Mouse (Mus musculus): ENCODE data around the gene Scn1b. TPM values are rescaled to one million over a fixed set of nuclear protein-coding genes. Genes with fewer than 3 reads are reported as not detected.

The Scn1b gene
- polyA plus RNA-seq, 1 experiment from 2014 or later, result 0.89 TPM

GRCm38 (mm10) chr7:31123697-31124096 is 3.1 kb downstream of the Scn1b start:
- no peaks in the 10 kb centered on the region for H3K36me3 ChIP-seq (ENCODE audit: control insufficient read depth, insufficient read depth, low read length)
- H3K9me3 ChIP-seq (ENCODE audit: control insufficient read depth, low read length), result no peaks in the 10 kb centered on the region
- no peak overlapping the region for H3K4me3 ChIP-seq (ENCODE audit: low read length)
- peaks cover 9% of the 10 kb centered on the region for H3K4me1 ChIP-seq (replicated peaks; ENCODE audit: control insufficient read depth, insufficient read depth, low read length)
- H3K4me2 ChIP-seq (ENCODE audit: low read depth, low read length), result no peak overlapping the region
- WGBS, result 72% methylated on average over 3 of the region's 3 CpGs
- no peak overlapping the region for H3K9ac ChIP-seq (ENCODE audit: low read length)
- H3K27me3 ChIP-seq (ENCODE audit: control insufficient read depth, insufficient read depth, low read depth, low read length), result peaks cover 24% of the 10 kb centered on the region
- no peak overlapping the region for H3K27ac ChIP-seq (ENCODE audit: low read length)
- no peak for ATAC-seq (ENCODE audit: low read depth)

DNA sequence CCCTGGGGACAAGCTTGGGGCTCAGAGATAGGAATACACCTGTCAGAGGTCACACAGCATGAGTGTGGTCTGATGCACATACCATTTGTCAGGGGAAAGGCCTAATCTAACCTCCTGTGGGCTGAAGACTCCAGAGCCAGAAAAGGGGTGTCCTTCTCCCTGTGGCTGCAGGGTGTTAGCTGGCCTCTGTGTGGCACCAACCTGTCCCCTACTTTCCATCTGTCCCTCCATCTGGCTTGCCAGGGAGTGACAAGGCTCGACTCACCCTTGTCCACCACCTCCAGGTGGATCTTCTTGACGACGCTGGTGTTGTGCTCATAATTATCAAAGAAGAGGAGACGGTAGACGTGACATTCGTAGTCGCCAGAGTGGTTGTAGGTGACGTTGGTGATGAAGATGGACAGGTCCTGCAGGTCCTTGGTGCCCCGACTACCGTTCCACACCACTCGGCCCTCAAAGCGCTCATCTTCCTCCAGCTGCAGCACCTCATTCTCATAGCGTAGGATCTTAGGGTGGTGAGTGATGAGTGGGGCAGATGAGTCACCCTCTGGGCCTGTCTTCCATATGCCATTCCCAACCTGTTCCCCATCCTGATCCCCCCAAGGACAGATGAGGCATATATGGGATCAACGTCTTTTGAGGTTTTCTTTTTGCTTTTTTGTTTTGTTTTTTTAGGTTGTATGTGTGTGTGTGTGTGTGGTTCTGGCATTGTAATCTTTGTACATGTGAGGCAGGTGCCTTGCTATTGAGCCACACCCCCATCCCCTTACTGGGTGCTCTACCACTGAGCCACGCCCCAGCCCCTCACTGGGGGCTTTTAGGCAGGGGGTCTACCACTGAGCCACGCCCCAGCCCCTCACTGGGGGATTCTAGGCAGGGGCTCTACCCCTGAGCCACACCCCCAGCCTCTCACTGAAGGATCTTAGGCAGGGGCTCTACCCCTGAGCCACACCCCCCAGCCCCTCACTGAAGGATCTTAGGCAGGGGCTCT is 3.9 kb downstream of the Scn1b start:
- H3K27me3 ChIP-seq (ENCODE audit: control insufficient read depth, insufficient read depth, low read depth, low read length), result peaks cover 24% of the 10 kb centered on the region
- no peaks in the 10 kb centered on the region for H3K9me3 ChIP-seq (ENCODE audit: control insufficient read depth, low read length)
- H3K36me3 ChIP-seq (ENCODE audit: control insufficient read depth, insufficient read depth, low read length), result no peaks in the 10 kb centered on the region
- 82% methylated on average over 16 of the region's 16 CpGs for WGBS
- H3K4me1 ChIP-seq (replicated peaks; ENCODE audit: control insufficient read depth, insufficient read depth, low read length), result peaks cover 9% of the 10 kb centered on the region
- H3K4me2 ChIP-seq (ENCODE audit: low read depth, low read length), result no peak overlapping the region
- no peak overlapping the region for H3K9ac ChIP-seq (ENCODE audit: low read length)
- H3K4me3 ChIP-seq (ENCODE audit: low read length), result no peak overlapping the region
- no peak for ATAC-seq (ENCODE audit: low read depth)
- H3K27ac ChIP-seq (ENCODE audit: low read length), result no peak overlapping the region

DNA sequence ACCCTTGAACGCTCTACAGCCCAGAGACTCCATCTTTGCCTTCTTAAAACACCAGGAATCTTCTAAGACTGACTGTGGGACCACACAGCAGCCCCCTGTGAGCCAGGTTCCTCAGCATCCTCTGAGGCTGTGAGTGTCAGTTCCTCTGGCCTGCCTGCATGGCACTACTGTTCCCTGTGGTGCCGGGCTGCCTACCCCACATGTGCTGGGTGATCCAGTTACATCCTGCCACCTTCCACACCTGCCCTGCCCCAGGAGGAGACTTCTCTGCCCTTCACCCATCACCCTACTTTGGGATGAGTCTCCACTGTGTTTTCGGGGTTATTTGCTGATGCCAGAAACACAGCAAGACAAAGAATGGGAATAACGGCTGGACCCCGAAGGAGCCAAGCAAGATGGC is 7.2 kb downstream of the Scn1b start:
- no peak overlapping the region for H3K4me3 ChIP-seq (ENCODE audit: low read length)
- WGBS, result 78% methylated on average over 5 of the region's 5 CpGs
- H3K27me3 ChIP-seq (ENCODE audit: control insufficient read depth, insufficient read depth, low read depth, low read length), result no peaks in the 10 kb centered on the region; the same call in 1 of the 2 replicates
- H3K9ac ChIP-seq (ENCODE audit: low read length), result no peak overlapping the region
- ATAC-seq (ENCODE audit: low read depth), result no peak
- no peak overlapping the region for H3K27ac ChIP-seq (ENCODE audit: low read length)
- no peaks in the 10 kb centered on the region for H3K9me3 ChIP-seq (ENCODE audit: control insufficient read depth, low read length)
- H3K36me3 ChIP-seq (ENCODE audit: control insufficient read depth, insufficient read depth, low read length), result no peaks in the 10 kb centered on the region
- H3K4me2 ChIP-seq (ENCODE audit: low read depth, low read length), result no peak overlapping the region
- H3K4me1 ChIP-seq (replicated peaks; ENCODE audit: control insufficient read depth, insufficient read depth, low read length), result peaks cover 14% of the 10 kb centered on the region

GRCm38 (mm10) chr7:31118486-31118885 is 8.3 kb downstream of the Scn1b start:
- H3K4me1 ChIP-seq (replicated peaks; ENCODE audit: control insufficient read depth, insufficient read depth, low read length), result peaks cover 15% of the 10 kb centered on the region
- H3K27me3 ChIP-seq (ENCODE audit: control insufficient read depth, insufficient read depth, low read depth, low read length), result no peaks in the 10 kb centered on the region
- 69% methylated on average over 7 of the region's 7 CpGs for WGBS
- no peak overlapping the region for H3K4me3 ChIP-seq (ENCODE audit: low read length)
- H3K9me3 ChIP-seq (ENCODE audit: control insufficient read depth, low read length), result no peaks in the 10 kb centered on the region
- no peaks in the 10 kb centered on the region for H3K36me3 ChIP-seq (ENCODE audit: control insufficient read depth, insufficient read depth, low read length)
- H3K27ac ChIP-seq (ENCODE audit: low read length), result no peak overlapping the region
- no peak overlapping the region for H3K9ac ChIP-seq (ENCODE audit: low read length)
- no peak for ATAC-seq (ENCODE audit: low read depth)
- H3K4me2 ChIP-seq (ENCODE audit: low read depth, low read length), result no peak overlapping the region

DNA sequence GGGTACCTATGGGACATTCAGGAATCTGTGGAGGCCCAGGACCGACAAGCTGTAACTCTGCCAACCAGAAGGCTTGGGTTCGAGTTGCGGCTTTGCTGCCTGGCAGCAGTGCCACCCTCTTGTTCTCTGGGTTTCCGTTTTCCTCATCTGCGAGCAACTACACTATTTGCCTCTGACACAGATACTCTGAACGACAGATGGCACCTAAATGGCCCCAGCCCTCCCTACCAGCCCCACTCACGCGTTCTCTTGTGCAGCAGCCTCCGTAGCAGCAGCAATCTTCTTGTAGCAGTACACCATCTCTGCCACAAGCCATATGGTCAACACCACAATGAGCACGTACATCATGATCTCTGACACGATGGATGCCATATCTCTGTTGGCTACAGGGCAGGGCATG is 9.3 kb downstream of the Scn1b start:
- Histone ChIP-seq H3K9ac (ENCODE audit: low read length) (no peak overlapping the region), H3K36me3 (ENCODE audit: control insufficient read depth, insufficient read depth, low read length) (no peaks in the 10 kb centered on the region), H3K4me1 (replicated peaks; ENCODE audit: control insufficient read depth, insufficient read depth, low read length) (peaks cover 15% of the 10 kb centered on the region), H3K9me3 (ENCODE audit: control insufficient read depth, low read length) (no peaks in the 10 kb centered on the region), H3K27ac (ENCODE audit: low read length) (no peak overlapping the region), H3K4me2 (ENCODE audit: low read depth, low read length) (no peak overlapping the region), H3K27me3 (ENCODE audit: control insufficient read depth, insufficient read depth, low read depth, low read length) (no peaks in the 10 kb centered on the region), H3K4me3 (ENCODE audit: low read length) (no peak overlapping the region)
- ATAC-seq (ENCODE audit: low read depth), result no peak
- 81% methylated on average over 11 of the region's 11 CpGs for WGBS

GRCm38 (mm10) chr7:31116721-31117145 is 10.1 kb downstream of the Scn1b start:
- no peak for ATAC-seq (ENCODE audit: low read depth)
- Histone ChIP-seq H3K4me1 (replicated peaks; ENCODE audit: control insufficient read depth, insufficient read depth, low read length) (peaks cover 15% of the 10 kb centered on the region), H3K9me3 (ENCODE audit: control insufficient read depth, low read length) (no peaks in the 10 kb centered on the region), H3K4me3 (ENCODE audit: low read length) (no peak overlapping the region), H3K27ac (ENCODE audit: low read length) (no peak overlapping the region), H3K9ac (ENCODE audit: low read length) (no peak overlapping the region), H3K36me3 (ENCODE audit: control insufficient read depth, insufficient read depth, low read length) (no peaks in the 10 kb centered on the region), H3K4me2 (ENCODE audit: low read depth, low read length) (no peak overlapping the region), H3K27me3 (ENCODE audit: control insufficient read depth, insufficient read depth, low read depth, low read length) (no peaks in the 10 kb centered on the region)
- WGBS, result 49% methylated on average over 12 of the region's 16 CpGs

DNA sequence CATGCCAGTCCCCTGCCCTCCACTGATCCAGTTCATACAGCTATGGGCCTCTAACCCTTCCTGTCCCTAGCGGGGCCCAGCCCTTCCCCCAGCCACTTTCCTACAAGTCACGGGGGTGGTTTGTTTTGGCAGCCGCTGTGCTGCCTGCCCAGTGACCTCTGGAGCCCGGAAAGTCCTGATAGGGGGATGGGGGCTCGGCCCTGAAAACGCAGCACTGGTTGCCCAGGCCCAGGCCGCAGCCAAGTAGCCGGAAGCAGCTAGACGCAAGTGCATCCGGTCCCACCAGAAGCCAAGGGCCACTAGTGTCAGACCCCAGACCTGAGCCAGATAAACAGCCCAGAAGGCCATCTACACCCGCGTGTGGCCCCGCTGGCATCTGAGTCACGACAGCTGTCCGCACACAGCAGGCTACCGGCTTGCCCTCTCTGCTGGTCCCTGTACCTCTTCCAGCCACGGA is 11.2 kb downstream of the Scn1b start:
- no peak overlapping the region for H3K4me3 ChIP-seq (ENCODE audit: low read length)
- peak overlapping the region; percentile 53 for H3K4me2 ChIP-seq (ENCODE audit: low read depth, low read length)
- H3K4me1 ChIP-seq (replicated peaks; ENCODE audit: control insufficient read depth, insufficient read depth, low read length), result peaks cover 15% of the 10 kb centered on the region
- 14% methylated on average over 17 of the region's 17 CpGs for WGBS
- ATAC-seq (ENCODE audit: low read depth), result peak; percentile 77
- H3K27ac ChIP-seq (ENCODE audit: low read length), result peak overlapping the region; percentile 65
- no peaks in the 10 kb centered on the region for H3K9me3 ChIP-seq (ENCODE audit: control insufficient read depth, low read length)
- H3K9ac ChIP-seq (ENCODE audit: low read length), result peak overlapping the region; percentile 61
- no peaks in the 10 kb centered on the region for H3K36me3 ChIP-seq (ENCODE audit: control insufficient read depth, insufficient read depth, low read length)
- no peaks in the 10 kb centered on the region for H3K27me3 ChIP-seq (ENCODE audit: control insufficient read depth, insufficient read depth, low read depth, low read length)

GRCm38 (mm10) chr7:31115182-31115581 is 11.6 kb downstream of the Scn1b start, which contains the start of gene Hpn:
Hpn (minus strand) TSS chr7:31115290.
- Histone ChIP-seq H3K27me3 (ENCODE audit: control insufficient read depth, insufficient read depth, low read depth, low read length) (no peaks in the 10 kb centered on the region), H3K27ac (ENCODE audit: low read length) (peak within 1 kb of the TSS; percentile 65), H3K4me3 (ENCODE audit: low read length) (peak within 1 kb of the TSS; percentile 37), H3K36me3 (ENCODE audit: control insufficient read depth, insufficient read depth, low read length) (no peaks in the 10 kb centered on the region), H3K9ac (ENCODE audit: low read length) (peak within 1 kb of the TSS; percentile 61), H3K9me3 (ENCODE audit: control insufficient read depth, low read length) (no peaks in the 10 kb centered on the region), H3K4me1 (replicated peaks; ENCODE audit: control insufficient read depth, insufficient read depth, low read length) (peaks cover 15% of the 10 kb centered on the region), H3K4me2 (ENCODE audit: low read depth, low read length) (peak within 1 kb of the TSS; percentile 53)
- 17% methylated on average over 14 of the region's 15 CpGs for WGBS
- ATAC-seq (ENCODE audit: low read depth), result peak; percentile 87

- Histone ChIP-seq H3K27me3 (ENCODE audit: control insufficient read depth, insufficient read depth, low read depth, low read length) (no peaks in the 10 kb centered on the region), H3K4me1 (replicated peaks; ENCODE audit: control insufficient read depth, insufficient read depth, low read length) (peaks cover 15% of the 10 kb centered on the region), H3K4me2 (ENCODE audit: low read depth, low read length) (peak overlapping the region; percentile 53), H3K9me3 (ENCODE audit: control insufficient read depth, low read length) (no peaks in the 10 kb centered on the region), H3K4me3 (ENCODE audit: low read length) (peak overlapping the region; percentile 37), H3K36me3 (ENCODE audit: control insufficient read depth, insufficient read depth, low read length) (no peaks in the 10 kb centered on the region), H3K9ac (ENCODE audit: low read length) (peak overlapping the region; percentile 61), H3K27ac (ENCODE audit: low read length) (peak overlapping the region; percentile 65; the same call in 1 of the 2 replicates)
- peak; percentile 15; the same call in 1 of the 2 replicates for ATAC-seq (ENCODE audit: low read depth)
- 51% methylated on average over 10 of the region's 10 CpGs for WGBS
Measured at GRCm38 (mm10) chr7:31114646-31115045, 12.2 kb downstream of the Scn1b start.

Data from lung, embryonic 16.5 days (tissue).